Mouse (Mus musculus): ENCODE results near the gene Snca.
"Not testable (repeated sequence)": the region's sequence is repeated elsewhere in the genome, so short reads cannot be mapped to it uniquely, and the experiment has no call there.

Gene Snca

GRCm38 (mm10) chr6:60717566-60717965 is 112.1 kb downstream of the Snca start:
- DNase-seq (ENCODE audit: low spot score): no peak

GRCm38 (mm10) chr6:60709997-60710471 is 119.6 kb downstream of the Snca start:
- DNase-seq (ENCODE audit: low spot score): no peak

GRCm38 (mm10) chr6:60698072-60698471 is 131.6 kb downstream of the Snca start:
- DNase-seq (ENCODE audit: low spot score): no peak

GRCm38 (mm10) chr6:60687048-60687447 is 142.6 kb downstream of the Snca start:
- not testable (repeated sequence) for DNase-seq (ENCODE audit: low spot score)

GRCm38 (mm10) chr6:60682233-60682632 is 147.4 kb downstream of the Snca start:
- no peak for DNase-seq (ENCODE audit: low spot score)
